Mouse (Mus musculus) myocyte (in vitro differentiated cells): ENCODE results near the gene Med17.

Source experiments
- CEBPB ChIP-seq: IDR thresholded peaks from 2 replicates; pipeline ENCODE4 v1.6.1; 2011; ENCODE audit warnings: mild to moderate bottlenecking, moderate library complexity; ENCODE audit not compliant: poor library complexity, insufficient read depth, severe bottlenecking
- E2F4 ChIP-seq: IDR thresholded peaks from one replicate; pipeline ENCODE4 v1.6.1; 2011; ENCODE audit warnings: mild to moderate bottlenecking, control low read depth, moderate library complexity; ENCODE audit not compliant: insufficient read depth
- MAX ChIP-seq: IDR thresholded peaks from one replicate; pipeline ENCODE4 v1.6.1; 2011; ENCODE audit warnings: low read depth, mild to moderate bottlenecking, control low read depth
- MYOD1 ChIP-seq, 3 experiments: IDR thresholded peaks; one replicate each; pipeline ENCODE4 v1.6.1; 2011; ENCODE audit warnings: control low read depth in 2 of 3, low read depth in 2 of 3, mild to moderate bottlenecking in 2 of 3, moderate library complexity in 1 of 3; ENCODE audit not compliant: insufficient read length in 2 of 3, control insufficient read depth in 1 of 3
- MYOG ChIP-seq, 3 experiments: IDR thresholded peaks; one replicate each; pipeline ENCODE4 v1.6.1; 2011; ENCODE audit warnings: control low read depth in 2 of 3, low read depth in 2 of 3, mild to moderate bottlenecking in 2 of 3; ENCODE audit not compliant: insufficient read length in 2 of 3, control insufficient read depth in 1 of 3, insufficient read depth in 1 of 3
- POLR2A ChIP-seq: IDR thresholded peaks from one replicate; pipeline ENCODE4 v1.6.1; 2011; ENCODE audit warnings: low read depth, mild to moderate bottlenecking, control low read depth, moderate library complexity; ENCODE audit not compliant: insufficient read length
- POLR2AphosphoS2 ChIP-seq: IDR thresholded peaks from one replicate; pipeline ENCODE4 v1.6.1; 2011; ENCODE audit warnings: low read depth, control low read depth; ENCODE audit not compliant: insufficient read length
- REST ChIP-seq: IDR thresholded peaks from one replicate; pipeline ENCODE4 v1.6.1; 2011; ENCODE audit warnings: mild to moderate bottlenecking, control low read depth, moderate library complexity; ENCODE audit not compliant: insufficient read depth, insufficient read length
- SRF ChIP-seq: IDR thresholded peaks from one replicate; pipeline ENCODE4 v1.6.1; 2011; ENCODE audit warnings: low read depth; ENCODE audit not compliant: control insufficient read depth, insufficient read length
- TCF3 ChIP-seq: IDR thresholded peaks from one replicate; pipeline ENCODE4 v1.6.1; 2011; ENCODE audit warnings: low read depth, control low read depth; ENCODE audit not compliant: insufficient read length
- USF1 ChIP-seq: IDR thresholded peaks from one replicate; pipeline ENCODE4 v1.6.1; 2011; ENCODE audit warnings: low read depth, mild to moderate bottlenecking, control low read depth, moderate library complexity

GRCm38 (mm10) chr9:15298451-15298850 is 18.7 kb upstream of the Med17 start:
- TF ChIP-seq POLR2A: no peak
- no peak for TF ChIP-seq TCF3
- TF ChIP-seq E2F4: no peak
- TF ChIP-seq MYOD1 (IDR thresholded peaks at IDR 0.05; ENCODE audit: control insufficient read depth in 1 of 3, insufficient read length in 2 of 3, low read depth in 2 of 3): no peak
- no peak for TF ChIP-seq CEBPB
- TF ChIP-seq USF1: no peak
- no peak for TF ChIP-seq SRF
- no peak for TF ChIP-seq REST
- no peak for TF ChIP-seq POLR2AphosphoS2
- no peak for TF ChIP-seq MAX
- no peak for TF ChIP-seq MYOG (IDR thresholded peaks at IDR 0.05; ENCODE audit: control insufficient read depth in 1 of 3, insufficient read depth in 1 of 3, insufficient read length in 2 of 3, low read depth in 2 of 3)
